Mouse (Mus musculus): Measurements from ENCODE around the gene Ankrd54. TPM values are rescaled to one million over a fixed set of nuclear protein-coding genes. Genes with fewer than 3 reads are reported as not detected.
"Not testable (repeated sequence)": the region's sequence is repeated elsewhere in the genome, so short reads cannot be mapped to it uniquely, and the experiment has no call there.

Ankrd54 gene
- polyA plus RNA-seq, 2 experiments from 2014 or later, result 3.5 to 9.6 TPM

GRCm38 (mm10) chr15:79040501-79041416 is 21.9 kb downstream of the Ankrd54 start:
- peak; percentile 32 for ATAC-seq

GRCm38 (mm10) chr15:79038853-79039252 is 23.8 kb downstream of the Ankrd54 start:
- ATAC-seq, result peak; percentile 92

GRCm38 (mm10) chr15:79038331-79038730 is 24.4 kb downstream of the Ankrd54 start:
- ATAC-seq, result no peak

GRCm38 (mm10) chr15:79037913-79038328 is 24.8 kb downstream of the Ankrd54 start:
- no peak for ATAC-seq

GRCm38 (mm10) chr15:79031908-79032307 is 30.8 kb downstream of the Ankrd54 start:
- not testable (repeated sequence) for ATAC-seq

- peak; percentile 83 for ATAC-seq
Measured at GRCm38 (mm10) chr15:79030551-79031435, 31.9 kb downstream of the Ankrd54 start.

- ATAC-seq, result no peak
Measured at GRCm38 (mm10) chr15:79029519-79030241, 33.0 kb downstream of the Ankrd54 start.

- no peak for ATAC-seq
Measured at GRCm38 (mm10) chr15:79028823-79029484, 33.7 kb downstream of the Ankrd54 start.

- peak; percentile 76 for ATAC-seq
Measured at GRCm38 (mm10) chr15:79028237-79028738, 34.4 kb downstream of the Ankrd54 start, which contains the start of gene H1f0. TSS of gene H1f0 (plus strand) at chr15:79028450.

- ATAC-seq, result no peak
Measured at GRCm38 (mm10) chr15:79027291-79028205, 35.1 kb downstream of the Ankrd54 start.

GRCm38 (mm10) chr15:79026511-79027290 is 36.0 kb downstream of the Ankrd54 start:
- no peak for ATAC-seq

- no peak for ATAC-seq
Measured at GRCm38 (mm10) chr15:79025687-79026308, 36.9 kb downstream of the Ankrd54 start.

- no peak for ATAC-seq
Measured at GRCm38 (mm10) chr15:79023366-79023765, 39.3 kb downstream of the Ankrd54 start.

GRCm38 (mm10) chr15:79022671-79023230 is 39.9 kb downstream of the Ankrd54 start:
- no peak for ATAC-seq

- no peak for ATAC-seq
Measured at GRCm38 (mm10) chr15:79018886-79019285, 43.8 kb downstream of the Ankrd54 start.

- ATAC-seq, result no peak
Measured at GRCm38 (mm10) chr15:79018191-79018590, 44.5 kb downstream of the Ankrd54 start.

GRCm38 (mm10) chr15:79013382-79013781 is 49.3 kb downstream of the Ankrd54 start:
- ATAC-seq, result no peak

GRCm38 (mm10) chr15:79011550-79011949 is 51.1 kb downstream of the Ankrd54 start:
- ATAC-seq, result no peak

GRCm38 (mm10) chr15:79009734-79010133 is 53.0 kb downstream of the Ankrd54 start:
- no peak for ATAC-seq
